ENCODE assay signal across 8 mouse cellular contexts in the genomic region with DNA sequence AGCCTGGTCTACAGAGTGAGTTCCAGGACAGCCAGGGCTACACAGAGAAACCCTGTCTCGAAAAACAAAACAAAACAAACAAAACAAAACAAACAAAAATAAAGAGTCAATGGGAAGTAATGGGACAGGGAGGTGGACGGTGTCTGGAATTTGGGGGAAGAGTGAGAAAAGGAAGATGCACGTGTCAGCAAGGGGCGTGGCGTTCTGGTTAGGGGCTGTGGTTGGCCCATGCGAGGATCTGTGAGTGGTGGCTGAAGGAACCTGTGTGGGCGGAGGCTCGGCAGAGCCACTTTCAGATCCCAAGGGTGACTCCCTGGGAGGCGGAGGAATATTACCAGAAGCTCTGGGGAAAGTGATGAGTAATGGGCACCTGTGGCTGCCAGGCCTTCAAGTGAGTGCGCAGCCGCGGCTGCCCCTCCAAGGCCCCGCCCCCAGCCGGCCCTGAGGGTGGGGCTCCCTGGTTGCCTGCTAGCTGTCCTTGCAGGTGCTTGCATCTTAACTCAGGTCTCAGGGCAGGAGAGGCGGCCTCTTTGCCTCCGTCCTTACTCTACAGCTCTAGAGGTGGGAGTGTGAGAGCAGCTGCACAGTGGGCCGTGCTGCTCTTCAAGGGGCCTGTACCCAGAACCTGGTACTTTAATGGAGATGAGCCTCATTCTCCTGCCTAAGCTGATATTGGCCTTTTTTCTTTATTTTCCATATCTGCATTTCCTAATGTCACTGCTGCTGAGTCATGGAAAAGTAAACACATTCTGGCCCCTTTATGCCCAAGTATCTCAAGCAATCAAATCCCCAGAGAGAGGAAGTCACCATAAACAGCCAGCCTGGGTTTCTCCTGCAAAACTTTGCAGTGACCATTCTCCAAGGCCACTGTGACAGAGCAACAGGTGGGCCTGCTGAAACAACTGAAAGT. TPM values are rescaled to one million over a fixed set of nuclear protein-coding genes. Genes with fewer than 3 reads are reported as not detected.
DNase-seq lines count a peak whose midpoint lies in the region; ATAC-seq and TF ChIP-seq lines count a peak whose summit lies in the region.

No protein-coding gene starts in this region.

- peak; percentile 25 for DNase-seq in embryo, embryonic 9.5 days (ENCODE audit: extremely low spot score)
- DNase-seq in embryo, embryonic 11 days = no peak
- DNase-seq in brain, adult 2 months (ENCODE audit: low read depth, low spot score) = peak; percentile 81
- peak; percentile 86 to 90 for DNase-seq in lung, adult 18-20 months
- DNase-seq in thymus, adult 18-20 months = peak; percentile 11 to 31
- DNase-seq in layer of hippocampus, postnatal 36 days = no peak

- peak overlapping the region; percentile 40; the same call in 1 of the 2 replicates for H3K9ac ChIP-seq in intestine, embryonic 16.5 days (ENCODE audit: low read depth, low read length)

- H3K4me1 ChIP-seq in intestine, embryonic 16.5 days (ENCODE audit: control insufficient read depth, insufficient read depth, low read length) = peaks cover 21% of the 10 kb centered on the region

- H3K36me3 ChIP-seq in C2C12 (ENCODE audit: control insufficient read depth, insufficient read depth) = peaks cover 7% of the 10 kb centered on the region
- no peaks in the 10 kb centered on the region for H3K36me3 ChIP-seq in intestine, embryonic 16.5 days (ENCODE audit: control insufficient read depth, insufficient read depth, low read length)

- ATAC-seq in intestine, embryonic 16.5 days = peak; percentile 34

- no peaks in the 10 kb centered on the region for H3K9me3 ChIP-seq in intestine, embryonic 16.5 days (ENCODE audit: control insufficient read depth, low read length)

- H3K4me2 ChIP-seq in intestine, embryonic 16.5 days (ENCODE audit: low read depth, low read length) = peak overlapping the region; percentile 36; the same call in 1 of the 2 replicates

- no peaks in the 10 kb centered on the region for H3K27me3 ChIP-seq in C2C12 (ENCODE audit: control insufficient read depth, insufficient read depth, insufficient read length)
- H3K27me3 ChIP-seq in intestine, embryonic 16.5 days (replicated peaks; ENCODE audit: control insufficient read depth, insufficient read depth, low read length) = no peaks in the 10 kb centered on the region

- peak overlapping the region; percentile 4 for H3ac ChIP-seq in C2C12 (ENCODE audit: control insufficient read depth, insufficient read length, low read depth)

- TF ChIP-seq CTCF in C2C12 (IDR thresholded peaks at IDR 0.05; ENCODE audit: control insufficient read depth, insufficient read depth, insufficient read length) = no peak

- peak overlapping the region; percentile 76 for H3K27ac ChIP-seq in intestine, embryonic 16.5 days (ENCODE audit: low read length)

- peaks cover 9% of the 10 kb centered on the region for H3K79me3 ChIP-seq in C2C12 (ENCODE audit: low read depth)

- no peak overlapping the region for H3K4me3 ChIP-seq in C2C12 (ENCODE audit: insufficient read depth, poor library complexity, severe bottlenecking)
- H3K4me3 ChIP-seq in intestine, embryonic 16.5 days (ENCODE audit: low read length) = peak overlapping the region; percentile 7

- peaks cover 37% of the 10 kb centered on the region for H3K79me2 ChIP-seq in C2C12 (ENCODE audit: control insufficient read depth, insufficient read depth)

- WGBS in intestine, embryonic 16.5 days = 18% methylated on average over 17 of the region's 17 CpGs

TF ChIP-seq in C2C12, 6 proteins besides CTCF, POLR2A, EP300 and RAD21:
- no peak for TF ChIP-seq CEBPB (IDR thresholded peaks at IDR 0.05; ENCODE audit: low read depth)
- no peak for TF ChIP-seq MYOG (IDR thresholded peaks at IDR 0.05; ENCODE audit: control insufficient read depth, extremely low read depth, insufficient read length)
- TF ChIP-seq MAX (IDR thresholded peaks at IDR 0.05) = peak; percentile 53
- no peak for TF ChIP-seq MYOD1 (IDR thresholded peaks at IDR 0.05; ENCODE audit: control insufficient read depth, insufficient read length, low read depth)
- TF ChIP-seq USF1 (IDR thresholded peaks at IDR 0.05; ENCODE audit: low read depth) = no peak
- no peak for TF ChIP-seq FOSL1 (IDR thresholded peaks at IDR 0.05; ENCODE audit: insufficient read depth, low read length, poor library complexity, severe bottlenecking)

RNA-seq across cellular contexts. Expression of gene Usp20, which starts 3.3 kb away (rescaled TPM):
- polyA plus RNA-seq in C2C12 (2012; fragmentation: generic; extraction: Trizol) = 26.4 TPM
- polyA plus RNA-seq in intestine, embryonic 16.5 days (2015; fragmentation: Nextera tagmentation; extraction: Ambion mirVana) = 13.7 and 14.5 TPM in 2 replicates
- total RNA-seq in layer of hippocampus, postnatal 36 days (2021) = 10 to 100 TPM; 79.3 to 80.4 TPM

RNA-seq across cellular contexts. Expression of gene BC005624, which starts 3.4 kb away (rescaled TPM):
- polyA plus RNA-seq in C2C12 (2012; fragmentation: generic; extraction: Trizol) = 36.9 TPM
- 48.5 and 50.5 TPM in 2 replicates for polyA plus RNA-seq in intestine, embryonic 16.5 days (2015; fragmentation: Nextera tagmentation; extraction: Ambion mirVana)
- total RNA-seq in layer of hippocampus, postnatal 36 days (2021) = 10 to 100 TPM; 63.9 to 64.3 TPM

RNA-seq across cellular contexts. Expression of gene Tor1a, which starts 17.6 kb away (rescaled TPM):
- 59.2 TPM for polyA plus RNA-seq in C2C12 (2012; fragmentation: generic; extraction: Trizol)
- 85.1 and 87.2 TPM in 2 replicates for polyA plus RNA-seq in intestine, embryonic 16.5 days (2015; fragmentation: Nextera tagmentation; extraction: Ambion mirVana)
- 10 to 100 TPM; 48.2 to 52.6 TPM for total RNA-seq in layer of hippocampus, postnatal 36 days (2021)

RNA-seq across cellular contexts. Expression of gene Tor1b, which starts 32.6 kb away (rescaled TPM):
- 30.5 TPM for polyA plus RNA-seq in C2C12 (2012; fragmentation: generic; extraction: Trizol)
- 20.9 and 21.7 TPM in 2 replicates for polyA plus RNA-seq in intestine, embryonic 16.5 days (2015; fragmentation: Nextera tagmentation; extraction: Ambion mirVana)
- 10 to 100 TPM; 40.3 to 40.7 TPM for total RNA-seq in layer of hippocampus, postnatal 36 days (2021)

RNA-seq across cellular contexts. Expression of gene Ptges, which starts 55.7 kb away (rescaled TPM):
- 0.70 TPM for polyA plus RNA-seq in C2C12 (2012; fragmentation: generic; extraction: Trizol)
- polyA plus RNA-seq in intestine, embryonic 16.5 days (2015; fragmentation: Nextera tagmentation; extraction: Ambion mirVana) = 3.9 and 4.0 TPM in 2 replicates
- total RNA-seq in layer of hippocampus, postnatal 36 days (2021) = 1 to 10 TPM; 2.1 to 2.9 TPM

Comparison
In these comparisons a context has a peak if more than half of its experiments do, and no peak if none do; other contexts are left out.
1. DNase-seq: peak in embryo, embryonic 9.5 days (single experiment), brain, adult 2 months (single experiment), lung, adult 18-20 months (2 of 2) and thymus, adult 18-20 months (2 of 2); none in embryo, embryonic 11 days (single experiment) and layer of hippocampus, postnatal 36 days (0 of 2).